Mouse (Mus musculus): ENCODE data around the gene Egfr. TPM values are rescaled to one million over a fixed set of nuclear protein-coding genes. Genes with fewer than 3 reads are reported as not detected.

Egfr gene
- 10 to 100 TPM; 12.5 to 12.7 TPM for total RNA-seq (2021)

- intact Hi-C loops (cut with DNase I) = loop anchor here (5.0 kb wide), 1 partner anchor 190 kb away; no protein-coding TSS in a partner anchor
- peak; percentile 15 to 25 for DNase-seq (ENCODE audit: low spot score in 2 of 2)
Observed at GRCm38 (mm10) chr11:16752007-16752348, at the start of gene Egfr. TSS of gene Egfr (plus strand) at chr11:16752203.

GRCm38 (mm10) chr11:16703221-16703620 lies 48.8 kb upstream of the Egfr start:
- intact Hi-C loops (cut with DNase I) = no loop called here
- DNase-seq (ENCODE audit: low spot score in 2 of 2) = no peak

- intact Hi-C loops (cut with DNase I) = no loop called here
- no peak for DNase-seq (ENCODE audit: low spot score in 2 of 2)
Observed at GRCm38 (mm10) chr11:16735083-16735644, 16.8 kb upstream of the Egfr start.

GRCm38 (mm10) chr11:16737323-16737722 lies 14.7 kb upstream of the Egfr start:
- no peak for DNase-seq (ENCODE audit: low spot score in 2 of 2)
- intact Hi-C loops (cut with DNase I) = no loop called here

GRCm38 (mm10) chr11:16738691-16739090 lies 13.3 kb upstream of the Egfr start:
- DNase-seq (ENCODE audit: low spot score in 2 of 2) = no peak
- intact Hi-C loops (cut with DNase I) = no loop called here

DNA sequence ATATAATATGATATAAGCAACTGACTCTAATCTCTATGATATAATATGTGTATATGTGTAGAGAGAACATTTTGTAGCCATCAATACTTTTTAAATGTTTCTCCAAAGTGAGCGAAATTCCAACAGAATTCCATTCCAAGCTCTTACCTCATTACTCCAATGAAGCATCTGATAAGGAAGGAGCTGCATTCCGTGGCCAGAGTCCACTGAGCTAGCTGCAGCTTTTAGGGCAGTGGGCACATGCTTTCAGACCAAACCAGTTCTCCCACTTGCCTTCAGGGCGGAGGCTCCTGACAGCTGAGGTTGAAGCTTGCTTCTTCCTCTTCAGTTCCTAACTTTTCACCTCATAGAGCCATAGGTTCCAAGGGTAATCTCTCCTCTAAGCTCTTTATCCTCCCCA lies 12.8 kb upstream of the Egfr start:
- intact Hi-C loops (cut with DNase I) = no loop called here
- no peak for DNase-seq (ENCODE audit: low spot score in 2 of 2)

DNA sequence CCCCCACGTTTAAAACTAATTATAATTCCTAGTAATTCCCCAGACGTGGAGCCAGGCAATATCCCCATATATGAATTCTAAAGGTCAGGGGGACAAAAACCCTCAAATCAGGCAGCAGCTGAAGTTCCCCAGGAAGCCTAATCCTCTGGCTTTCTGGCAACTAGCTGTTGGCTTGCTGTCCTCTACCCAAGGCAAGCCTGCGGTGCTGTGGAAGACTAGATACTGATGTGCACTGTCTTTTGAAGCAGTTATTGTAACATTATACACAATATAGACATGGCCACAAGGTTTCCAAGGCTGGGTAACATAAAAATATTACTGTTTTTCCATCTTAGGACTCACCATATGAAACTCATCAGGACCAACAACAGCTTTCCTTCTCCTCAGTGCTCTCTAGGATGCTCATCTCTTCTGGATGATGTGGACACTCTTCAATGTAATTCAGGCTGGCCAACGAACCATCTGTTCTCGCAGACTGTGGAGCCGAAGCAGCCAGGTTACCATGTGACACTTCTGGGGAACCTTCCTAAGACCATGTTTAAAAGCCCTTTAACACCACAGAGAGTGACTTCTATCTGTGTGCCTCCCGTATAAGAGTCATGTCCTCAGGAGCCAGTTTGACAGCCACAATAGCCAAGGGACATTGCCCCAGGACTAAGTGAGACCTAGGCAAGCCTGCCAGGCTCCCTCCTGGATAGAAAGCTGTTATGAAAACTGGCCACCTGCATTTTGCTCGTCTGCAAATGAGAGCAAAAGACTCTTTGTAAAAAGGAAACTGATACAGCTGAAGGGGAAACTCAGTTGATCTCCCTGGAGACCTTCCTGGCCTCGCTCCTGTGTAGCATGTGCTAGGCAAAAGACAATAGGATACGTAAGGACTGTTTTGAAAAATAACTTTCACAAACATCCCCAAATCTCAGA lies 11.1 kb upstream of the Egfr start:
- no peak for DNase-seq (ENCODE audit: low spot score in 2 of 2)
- intact Hi-C loops (cut with DNase I) = no loop called here

DNA sequence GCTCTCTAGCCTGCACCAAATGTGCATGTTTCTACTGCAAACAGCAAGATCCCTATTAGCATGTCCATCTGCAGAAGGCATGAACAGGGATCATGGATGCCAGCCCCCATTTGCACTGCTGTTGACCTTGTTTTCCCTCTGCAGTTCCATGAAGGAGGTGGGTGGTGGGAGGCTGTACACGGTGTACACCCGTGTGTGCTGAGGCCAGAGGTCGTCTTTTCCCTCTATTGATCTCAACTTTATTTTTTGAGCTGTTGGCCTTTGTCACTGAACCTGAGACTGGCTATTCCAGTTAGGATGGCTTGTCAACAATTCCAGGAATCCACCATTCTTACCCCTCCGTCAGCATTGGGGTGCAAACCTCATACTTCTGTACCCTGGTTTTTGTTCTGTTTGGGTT lies 9.8 kb upstream of the Egfr start:
- intact Hi-C loops (cut with DNase I) = no loop called here
- DNase-seq (ENCODE audit: low spot score in 2 of 2) = no peak

GRCm38 (mm10) chr11:16742821-16743220 lies 9.2 kb upstream of the Egfr start:
- intact Hi-C loops (cut with DNase I) = no loop called here
- no peak for DNase-seq (ENCODE audit: low spot score in 2 of 2)

DNA sequence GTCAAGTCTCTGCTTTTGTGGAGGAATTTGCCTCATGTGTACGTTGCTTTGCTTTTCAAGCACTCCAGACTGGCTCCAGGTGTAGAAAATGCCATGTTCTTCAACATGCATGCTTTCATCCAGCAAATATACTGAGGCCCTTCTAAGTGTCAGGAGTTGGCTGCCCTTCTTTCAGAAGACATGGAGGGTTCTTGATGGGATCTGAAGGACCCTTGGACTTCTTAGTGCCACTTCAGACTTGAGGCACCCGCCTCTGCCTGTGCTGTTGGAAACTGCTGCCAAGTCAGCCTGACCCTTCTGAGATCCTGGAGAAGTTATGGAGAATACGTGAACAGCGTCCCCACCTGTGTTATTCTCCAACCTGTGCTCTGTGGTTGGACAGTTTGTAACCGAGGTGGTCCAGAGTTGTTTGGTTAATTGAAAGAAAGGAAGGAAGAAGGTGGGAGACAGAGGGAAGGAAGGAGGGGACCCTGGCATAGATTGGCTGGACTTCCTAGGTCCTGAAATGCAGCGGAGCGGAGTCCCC lies 483 bp upstream of the Egfr start:
- intact Hi-C loops (cut with DNase I) = loop anchor here (5.0 kb wide), 1 partner anchor 191 kb away; no protein-coding TSS in a partner anchor

DNA sequence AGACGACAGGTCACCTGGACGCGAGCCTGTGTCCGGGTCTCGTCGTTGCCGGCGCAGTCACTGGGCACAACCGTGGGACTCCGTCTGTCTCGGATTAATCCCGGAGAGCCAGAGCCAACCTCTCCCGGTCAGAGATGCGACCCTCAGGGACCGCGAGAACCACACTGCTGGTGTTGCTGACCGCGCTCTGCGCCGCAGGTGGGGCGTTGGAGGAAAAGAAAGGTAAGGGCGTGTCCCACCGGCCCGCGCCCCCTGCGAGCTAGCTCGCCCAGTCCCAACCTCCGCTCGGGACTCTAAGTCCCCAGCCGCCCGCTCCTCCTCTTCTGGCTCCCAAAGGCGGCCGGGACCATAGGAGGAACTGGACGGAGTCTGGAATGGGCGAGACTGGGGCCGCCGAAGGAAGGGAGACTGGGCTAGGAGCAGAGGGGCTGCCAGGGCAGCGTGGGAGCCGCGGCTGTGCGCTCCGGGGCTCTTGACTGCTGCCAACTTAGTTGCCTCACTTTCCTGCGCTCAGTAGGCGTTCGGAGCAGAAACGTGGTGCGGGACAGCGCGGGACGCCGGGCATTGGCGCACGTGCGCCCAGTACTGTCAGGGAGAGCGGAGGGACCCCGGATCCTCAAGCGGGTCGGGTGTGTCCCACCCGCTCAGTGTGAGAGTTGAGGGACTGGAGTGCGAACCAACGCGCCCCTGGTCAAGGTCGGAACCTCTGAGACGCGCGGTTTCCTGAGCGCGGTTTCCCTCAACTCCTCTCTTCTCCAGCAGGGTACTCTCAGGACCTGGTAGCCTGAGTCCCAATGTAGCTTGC lies 548 bp downstream of the Egfr start:
- intact Hi-C loops (cut with DNase I) = loop anchor here (5.0 kb wide), 1 partner anchor 190 kb away; no protein-coding TSS in a partner anchor
- DNase-seq (ENCODE audit: low spot score in 2 of 2) = peak in 1 of 2 experiments; percentile 7

More for the DNA sequence above, 483 bp upstream of the Egfr start:
- no peak for DNase-seq (ENCODE audit: low spot score in 2 of 2)

DNA sequence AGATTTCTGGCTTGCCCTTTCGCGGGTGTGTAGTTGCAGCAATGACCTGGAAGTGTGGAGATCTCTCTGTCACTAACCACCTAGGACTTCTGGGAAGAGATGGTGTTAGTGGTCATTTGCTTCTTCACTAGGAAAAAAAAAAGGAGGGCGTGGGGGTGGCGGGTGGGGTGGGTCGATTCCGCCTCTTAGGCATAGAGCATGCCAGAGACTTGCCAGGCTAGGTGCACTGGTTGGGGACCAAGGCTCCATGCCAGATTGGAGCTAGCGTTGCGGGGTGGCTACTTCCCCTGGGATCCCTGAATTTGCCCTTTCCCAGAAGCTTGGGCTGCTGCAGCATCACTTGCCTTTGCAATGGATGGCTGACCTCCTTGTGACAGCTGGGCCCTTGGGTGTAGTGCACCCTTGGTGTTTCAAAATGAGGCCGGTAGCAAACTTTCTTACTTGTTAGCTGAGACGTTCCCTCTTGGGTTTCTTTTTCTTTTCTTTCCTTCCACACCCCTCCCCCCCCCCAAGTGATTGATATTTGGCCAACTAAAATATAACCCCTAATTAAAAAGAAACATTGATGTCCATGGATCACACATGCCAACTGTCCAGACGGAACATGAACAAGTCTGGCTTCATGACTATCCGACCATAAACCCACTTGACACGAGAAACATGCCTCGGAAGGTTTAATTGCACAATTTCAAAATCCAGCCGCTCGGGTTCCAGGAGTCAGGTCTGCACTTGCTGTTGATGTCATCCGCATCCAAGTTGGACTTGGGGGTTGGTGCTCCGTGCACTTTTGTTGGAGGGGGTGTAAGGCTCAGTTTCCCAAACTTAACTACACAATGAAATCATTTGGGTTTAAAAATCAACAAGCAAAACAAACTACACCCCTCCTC lies 1.4 kb downstream of the Egfr start:
- intact Hi-C loops (cut with DNase I) = loop anchor here (5.0 kb wide), 1 partner anchor 189 kb away; no protein-coding TSS in a partner anchor
- DNase-seq (ENCODE audit: low spot score in 2 of 2) = no peak

DNA sequence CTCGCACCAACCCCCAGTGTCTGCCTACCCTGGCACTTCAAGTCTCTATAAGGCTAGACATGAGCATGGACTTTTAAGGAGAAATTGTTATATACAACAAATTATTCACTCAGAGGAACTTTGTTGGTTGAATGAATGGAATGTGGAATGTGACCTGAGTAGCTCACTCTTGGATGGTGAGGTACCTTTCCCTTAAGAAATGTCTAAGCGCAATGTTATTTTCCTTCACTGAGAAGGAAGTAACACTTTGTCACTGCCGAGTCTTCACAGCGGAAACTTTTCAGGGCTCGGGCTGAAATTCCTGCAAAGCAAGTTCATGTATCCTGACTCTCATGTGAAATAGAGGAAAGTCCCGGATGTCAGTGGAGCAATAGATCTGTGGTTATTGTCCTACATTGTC lies 7.9 kb downstream of the Egfr start:
- no peak for DNase-seq (ENCODE audit: low spot score in 2 of 2)
- intact Hi-C loops (cut with DNase I) = no loop called here

- DNase-seq (ENCODE audit: low spot score in 2 of 2) = no peak
- intact Hi-C loops (cut with DNase I) = no loop called here
Observed at GRCm38 (mm10) chr11:16761184-16761583, 9.2 kb downstream of the Egfr start.

DNA sequence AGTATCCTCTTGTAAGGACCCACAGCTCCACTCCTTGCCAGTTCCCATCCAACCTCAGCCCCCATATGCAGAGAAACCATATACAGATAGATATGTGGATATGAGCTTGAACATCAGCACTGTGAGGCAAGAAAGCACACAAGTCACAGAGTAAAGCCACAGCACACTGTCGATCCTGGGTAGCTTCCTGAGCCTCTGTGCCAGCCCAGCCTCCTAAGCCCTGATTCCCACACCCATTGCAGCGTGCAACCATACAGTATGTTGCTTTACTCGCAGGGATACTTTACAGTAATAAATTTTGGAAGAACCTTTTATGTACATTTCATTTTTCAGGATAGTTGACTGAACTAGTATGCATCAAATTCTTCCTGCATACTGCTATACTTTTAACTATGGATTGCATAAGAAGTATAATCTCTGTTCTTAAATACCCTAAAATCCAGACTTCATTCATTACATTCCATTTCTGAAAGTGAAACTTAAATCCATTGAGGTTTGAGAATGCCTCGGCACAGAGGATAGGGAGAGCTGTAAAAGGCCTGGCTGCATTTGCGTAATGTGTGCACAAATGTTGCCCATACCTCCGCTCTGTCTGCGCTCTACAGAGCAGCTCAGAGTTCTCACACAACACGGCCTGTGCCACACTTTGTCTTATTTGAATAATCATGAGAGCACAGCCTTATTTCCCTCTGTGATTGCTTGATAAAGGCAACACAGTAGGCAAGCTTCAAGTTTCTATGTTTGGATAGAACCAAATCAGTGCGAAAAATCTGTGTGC lies 14.2 kb downstream of the Egfr start:
- DNase-seq (ENCODE audit: low spot score in 2 of 2) = no peak
- intact Hi-C loops (cut with DNase I) = no loop called here

DNA sequence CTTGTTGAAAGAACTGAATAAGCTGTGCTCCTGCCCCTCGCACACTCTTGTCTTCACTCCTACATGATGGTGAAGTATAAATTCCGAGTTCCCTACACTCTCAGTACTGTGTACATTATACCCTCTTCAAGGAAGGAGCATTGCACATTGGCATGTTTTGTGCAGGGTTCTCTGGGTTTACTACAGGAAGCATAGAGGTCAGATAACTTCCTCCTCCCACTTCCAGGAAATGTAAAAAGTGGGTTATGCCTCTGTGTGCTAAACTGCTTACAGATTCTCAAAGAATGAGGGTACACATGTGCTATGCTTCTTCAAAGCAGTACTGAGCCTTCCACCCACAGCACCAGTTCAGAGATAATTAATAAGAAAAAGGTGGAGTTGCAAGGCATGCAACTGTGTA lies 16.0 kb downstream of the Egfr start:
- DNase-seq (ENCODE audit: low spot score in 2 of 2) = no peak
- intact Hi-C loops (cut with DNase I) = no loop called here

DNA sequence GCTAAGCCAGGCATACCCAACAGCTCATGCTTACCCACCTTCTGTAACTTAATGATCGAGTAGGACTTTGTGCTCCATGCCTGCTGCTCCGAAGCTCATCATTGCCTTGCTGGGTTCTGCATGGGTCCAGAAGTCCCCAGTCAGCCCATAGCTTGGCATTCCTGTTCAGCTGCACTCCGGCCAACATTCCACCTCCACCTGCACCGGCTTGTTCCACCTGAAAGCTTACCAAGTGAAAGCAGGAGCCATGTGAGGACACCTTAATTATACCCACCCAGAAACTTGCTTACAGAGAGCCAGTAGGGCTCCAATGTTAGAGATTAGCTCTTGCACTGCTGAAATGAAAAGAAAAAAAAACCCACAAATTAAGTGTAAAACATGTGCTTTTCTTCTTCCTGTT lies 17.3 kb downstream of the Egfr start:
- intact Hi-C loops (cut with DNase I) = no loop called here
- DNase-seq (ENCODE audit: low spot score in 2 of 2) = no peak

DNA sequence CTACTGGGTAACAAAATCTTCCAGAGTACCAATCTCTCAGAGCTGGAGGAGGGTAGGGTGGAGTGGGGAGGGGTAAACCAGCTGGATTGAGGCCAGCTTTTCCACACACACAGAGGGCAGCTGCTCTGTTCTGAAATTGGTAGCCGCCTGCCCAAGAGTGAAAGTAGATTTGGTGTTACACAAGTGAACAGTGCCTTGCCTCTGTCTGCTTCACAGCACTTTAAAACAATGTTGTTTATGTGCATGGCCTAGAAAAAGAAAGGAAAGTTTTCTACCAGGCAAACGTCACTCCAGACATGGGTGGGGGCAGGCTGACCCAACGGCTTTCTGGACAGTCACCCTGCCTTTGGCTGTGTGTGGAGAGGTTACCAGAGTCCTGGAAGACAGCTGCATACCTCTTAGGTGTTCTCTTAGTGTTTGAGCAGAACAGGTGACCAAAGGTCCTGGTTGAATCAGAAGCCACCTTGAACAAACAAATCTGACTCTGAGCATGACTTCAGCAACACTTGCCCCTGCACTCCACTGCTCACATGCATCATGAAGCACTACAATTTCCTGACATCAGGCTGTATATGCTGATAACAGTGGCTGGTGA lies 17.8 kb downstream of the Egfr start:
- intact Hi-C loops (cut with DNase I) = no loop called here
- no peak for DNase-seq (ENCODE audit: low spot score in 2 of 2)
